Mouse (Mus musculus): ENCODE results near the gene Cfap100.

GRCm38 (mm10) chr6:90474361-90474750 lies 45.8 kb upstream of the Cfap100 start:
- TF ChIP-seq CTCF (IDR thresholded peaks at IDR 0.05; ENCODE audit: low read depth, low read length) = no peak
- no peak for TF ChIP-seq POLR2A (IDR thresholded peaks at IDR 0.05; ENCODE audit: extremely low read depth, insufficient read depth, low read length)
